Mouse (Mus musculus) heart, postnatal 4 days (tissue): ENCODE measurements around the gene Arid2. TPM values are rescaled to one million over a fixed set of nuclear protein-coding genes. Genes with fewer than 3 reads are reported as not detected.
"Not testable (repeated sequence)": the region's sequence is repeated elsewhere in the genome, so short reads cannot be mapped to it uniquely, and the experiment has no call there.

Experiments used
- DNase-seq: peaks from one replicate; pipeline ENCODE4 v3.0.0; 2021
- total RNA-seq, 2 experiments: library from RNA; stranded (reverse); gene quantifications; 2 replicates each; pipeline ENCODE4 v1.2.3; 2021

The Arid2 gene
- total RNA-seq, 2 experiments from 2014 or later = 42.9 to 47.6 TPM

- DNase-seq = peak; percentile 96
Observed at GRCm38 (mm10) chr15:96286015-96286934, 1.0 kb upstream of the Arid2 start.

- DNase-seq = no peak
Observed at GRCm38 (mm10) chr15:96286935-96287292, 404 bp upstream of the Arid2 start.

GRCm38 (mm10) chr15:96287976-96288835 is 888 bp downstream of the Arid2 start:
- DNase-seq = peak; percentile 56

GRCm38 (mm10) chr15:96288836-96289390 is 1.6 kb downstream of the Arid2 start:
- DNase-seq = no peak

- DNase-seq = no peak
Observed at GRCm38 (mm10) chr15:96290001-96290400, 2.7 kb downstream of the Arid2 start.

GRCm38 (mm10) chr15:96293444-96293843 is 6.1 kb downstream of the Arid2 start:
- DNase-seq = no peak

- peak; percentile 30 for DNase-seq
Observed at GRCm38 (mm10) chr15:96297078-96297590, 9.8 kb downstream of the Arid2 start.

GRCm38 (mm10) chr15:96297623-96298188 is 10.4 kb downstream of the Arid2 start:
- no peak for DNase-seq

GRCm38 (mm10) chr15:96309310-96309709 is 22.0 kb downstream of the Arid2 start:
- no peak for DNase-seq

- DNase-seq = no peak
Observed at GRCm38 (mm10) chr15:96312902-96313301, 25.6 kb downstream of the Arid2 start.

GRCm38 (mm10) chr15:96315664-96316063 is 28.3 kb downstream of the Arid2 start:
- DNase-seq = peak; percentile 36

GRCm38 (mm10) chr15:96319335-96319734 is 32.0 kb downstream of the Arid2 start:
- DNase-seq = no peak

- DNase-seq = no peak
Observed at GRCm38 (mm10) chr15:96325726-96326328, 38.5 kb downstream of the Arid2 start.

GRCm38 (mm10) chr15:96328722-96329121 is 41.4 kb downstream of the Arid2 start:
- DNase-seq = not testable (repeated sequence)

- DNase-seq = no peak
Observed at GRCm38 (mm10) chr15:96330536-96330935, 43.2 kb downstream of the Arid2 start.

- no peak for DNase-seq
Observed at GRCm38 (mm10) chr15:96332468-96333213, 45.3 kb downstream of the Arid2 start.

GRCm38 (mm10) chr15:96333350-96333749 is 46.0 kb downstream of the Arid2 start:
- DNase-seq = no peak

- no peak for DNase-seq
Observed at GRCm38 (mm10) chr15:96340924-96341323, 53.6 kb downstream of the Arid2 start.

- DNase-seq = no peak
Observed at GRCm38 (mm10) chr15:96342097-96342496, 54.8 kb downstream of the Arid2 start.

- no peak for DNase-seq
Observed at GRCm38 (mm10) chr15:96342871-96343270, 55.6 kb downstream of the Arid2 start.
